Mouse (Mus musculus): ENCODE results near the gene Syt5. TPM values are rescaled to one million over a fixed set of nuclear protein-coding genes. Genes with fewer than 3 reads are reported as not detected.
"Not testable (repeated sequence)": the region's sequence is repeated elsewhere in the genome, so short reads cannot be mapped to it uniquely, and the experiment has no call there.

Syt5 gene
- polyA plus RNA-seq (2015; fragmentation: Nextera tagmentation; extraction: Ambion mirVana): 5.5 and 8.3 TPM in 2 replicates

DNA sequence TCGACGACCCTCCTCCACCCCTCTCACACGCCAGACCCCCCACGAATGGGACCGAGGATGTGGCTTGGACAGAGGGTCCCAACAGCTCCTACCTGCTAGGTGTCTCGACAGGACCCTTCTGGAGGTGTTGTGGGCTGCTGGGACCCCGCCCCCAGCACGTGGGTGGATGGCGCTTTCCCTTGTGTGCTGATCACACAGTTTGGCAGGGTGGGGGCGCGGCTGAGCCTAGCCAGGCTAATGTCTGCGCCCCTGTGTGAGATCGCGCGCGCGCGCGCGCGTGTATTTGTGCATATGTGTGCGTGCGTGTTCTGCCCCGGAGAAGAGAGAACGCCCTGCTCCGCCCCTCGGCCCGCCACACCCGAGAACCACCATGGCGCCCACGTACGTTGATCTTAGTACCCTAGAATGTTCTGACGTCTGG, at the start of gene Syt5:
Gene Syt5, minus strand, starts transcription at position 321 of the 421 bp plus-strand sequence.
- H3K9ac ChIP-seq (ENCODE audit: low read length): peak within 1 kb of the TSS; percentile 50

DNA sequence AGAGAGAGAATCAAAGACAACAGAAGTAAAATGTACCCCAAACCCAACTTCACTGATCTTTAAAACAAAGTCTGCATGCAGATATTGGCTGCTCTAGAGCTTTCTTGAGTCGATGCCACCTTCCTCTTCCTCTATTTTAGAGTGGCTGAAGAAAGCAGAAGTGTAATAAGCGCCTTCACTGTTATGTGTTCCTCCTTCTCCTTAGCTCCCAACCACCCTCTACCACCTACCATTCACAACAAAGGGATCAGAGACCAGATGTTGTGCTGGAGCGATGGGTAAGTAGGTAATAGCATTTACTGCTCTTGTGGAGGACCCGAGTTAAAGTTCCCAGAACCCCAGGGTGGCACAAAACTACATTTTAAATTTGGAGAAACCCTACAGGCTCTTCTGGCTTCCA, 49.7 kb upstream of the Syt5 start:
- WGBS: 56% methylated on average over 4 of the region's 4 CpGs
- H3K36me3 ChIP-seq (ENCODE audit: control insufficient read depth, insufficient read depth, low read length); H3K27me3 ChIP-seq (ENCODE audit: control insufficient read depth, insufficient read depth, low read depth, low read length); H3K4me2 ChIP-seq (ENCODE audit: low read depth, low read length); H3K4me3 ChIP-seq (ENCODE audit: low read length); ATAC-seq (ENCODE audit: low read depth); H3K27ac ChIP-seq (ENCODE audit: low read length); H3K9me3 ChIP-seq (ENCODE audit: control insufficient read depth, low read length); H3K4me1 ChIP-seq (replicated peaks; ENCODE audit: control insufficient read depth, insufficient read depth, low read length); H3K9ac ChIP-seq (ENCODE audit: low read length): not testable (repeated sequence)

More for the DNA sequence above, at the start of gene Syt5:
- Histone ChIP-seq H3K4me3 (ENCODE audit: low read length) (peak within 1 kb of the TSS; percentile 39), H3K9me3 (ENCODE audit: control insufficient read depth, low read length) (no peaks in the 10 kb centered on the region), H3K36me3 (ENCODE audit: control insufficient read depth, insufficient read depth, low read length) (no peaks in the 10 kb centered on the region), H3K4me2 (ENCODE audit: low read depth, low read length) (peak within 1 kb of the TSS; percentile 65), H3K27me3 (ENCODE audit: control insufficient read depth, insufficient read depth, low read depth, low read length) (peaks cover 3% of the 10 kb centered on the region; the same call in 1 of the 2 replicates), H3K27ac (ENCODE audit: low read length) (no peak within 1 kb of the TSS), H3K4me1 (replicated peaks; ENCODE audit: control insufficient read depth, insufficient read depth, low read length) (peaks cover 5% of the 10 kb centered on the region)
- WGBS: 5% methylated on average over 33 of the region's 33 CpGs
- ATAC-seq (ENCODE audit: low read depth): peak; percentile 36; the same call in 1 of the 2 replicates

DNA sequence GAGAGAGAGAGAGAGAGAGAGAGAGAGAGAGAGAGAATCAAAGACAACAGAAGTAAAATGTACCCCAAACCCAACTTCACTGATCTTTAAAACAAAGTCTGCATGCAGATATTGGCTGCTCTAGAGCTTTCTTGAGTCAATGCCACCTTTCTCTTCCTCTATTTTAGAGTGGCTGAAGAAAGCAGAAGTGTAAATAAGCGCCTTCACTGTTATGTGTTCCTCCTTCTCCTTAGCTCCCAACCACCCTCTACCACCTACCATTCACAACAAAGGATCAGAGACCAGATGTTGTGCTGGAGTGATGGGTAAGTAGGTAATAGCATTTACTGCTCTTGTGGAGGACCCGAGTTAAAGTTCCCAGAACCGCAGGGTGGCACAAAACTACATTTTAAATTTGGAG, 34.1 kb upstream of the Syt5 start:
- H3K27me3 ChIP-seq (ENCODE audit: control insufficient read depth, insufficient read depth, low read depth, low read length); H3K4me3 ChIP-seq (ENCODE audit: low read length); H3K4me1 ChIP-seq (replicated peaks; ENCODE audit: control insufficient read depth, insufficient read depth, low read length); H3K9ac ChIP-seq (ENCODE audit: low read length); H3K27ac ChIP-seq (ENCODE audit: low read length); H3K9me3 ChIP-seq (ENCODE audit: control insufficient read depth, low read length); H3K4me2 ChIP-seq (ENCODE audit: low read depth, low read length); ATAC-seq (ENCODE audit: low read depth); H3K36me3 ChIP-seq (ENCODE audit: control insufficient read depth, insufficient read depth, low read length): not testable (repeated sequence)
- WGBS: 76% methylated on average over 3 of the region's 3 CpGs

DNA sequence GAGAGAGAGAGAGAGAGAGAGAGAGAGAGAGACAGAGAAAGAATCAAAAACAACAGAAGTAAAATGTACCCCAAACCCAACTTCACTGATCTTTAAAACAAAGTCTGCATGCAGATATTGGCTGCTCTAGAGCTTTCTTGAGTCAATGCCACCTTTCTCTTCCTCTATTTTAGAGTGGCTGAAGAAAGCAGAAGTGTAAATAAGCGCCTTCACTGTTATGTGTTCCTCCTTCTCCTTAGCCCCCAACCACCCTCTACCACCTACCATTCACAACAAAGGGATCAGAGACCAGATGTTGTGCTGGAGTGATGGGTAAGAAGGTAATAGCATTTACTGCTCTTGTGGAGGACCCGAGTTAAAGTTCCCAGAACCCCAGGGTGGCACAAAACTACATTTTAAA, 25.0 kb upstream of the Syt5 start:
- 62% methylated on average over 2 of the region's 2 CpGs for WGBS
- ATAC-seq (ENCODE audit: low read depth); H3K4me1 ChIP-seq (replicated peaks; ENCODE audit: control insufficient read depth, insufficient read depth, low read length); H3K9me3 ChIP-seq (ENCODE audit: control insufficient read depth, low read length); H3K4me3 ChIP-seq (ENCODE audit: low read length); H3K27ac ChIP-seq (ENCODE audit: low read length); H3K36me3 ChIP-seq (ENCODE audit: control insufficient read depth, insufficient read depth, low read length); H3K27me3 ChIP-seq (ENCODE audit: control insufficient read depth, insufficient read depth, low read depth, low read length); H3K9ac ChIP-seq (ENCODE audit: low read length); H3K4me2 ChIP-seq (ENCODE audit: low read depth, low read length): not testable (repeated sequence)

DNA sequence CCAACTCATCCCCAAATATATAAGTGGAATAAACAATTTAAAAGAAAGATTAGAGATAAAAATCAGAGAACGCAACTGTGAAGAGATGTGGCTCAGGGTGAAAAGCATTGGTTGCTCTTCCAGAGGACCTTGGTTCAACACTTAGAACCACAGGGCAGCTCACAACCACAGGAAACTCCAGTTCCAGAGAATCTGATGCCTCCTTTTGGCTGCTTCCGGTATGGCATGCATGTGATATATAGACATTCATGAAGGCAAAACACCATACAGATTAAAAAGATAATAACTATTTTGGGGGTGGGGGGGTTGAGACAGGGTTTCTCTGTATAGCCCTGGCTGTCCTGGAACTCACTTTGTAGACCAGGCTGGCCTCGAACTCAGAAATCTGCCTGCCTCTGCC, 15.3 kb upstream of the Syt5 start:
- WGBS: 88% methylated on average over 3 of the region's 3 CpGs

DNA sequence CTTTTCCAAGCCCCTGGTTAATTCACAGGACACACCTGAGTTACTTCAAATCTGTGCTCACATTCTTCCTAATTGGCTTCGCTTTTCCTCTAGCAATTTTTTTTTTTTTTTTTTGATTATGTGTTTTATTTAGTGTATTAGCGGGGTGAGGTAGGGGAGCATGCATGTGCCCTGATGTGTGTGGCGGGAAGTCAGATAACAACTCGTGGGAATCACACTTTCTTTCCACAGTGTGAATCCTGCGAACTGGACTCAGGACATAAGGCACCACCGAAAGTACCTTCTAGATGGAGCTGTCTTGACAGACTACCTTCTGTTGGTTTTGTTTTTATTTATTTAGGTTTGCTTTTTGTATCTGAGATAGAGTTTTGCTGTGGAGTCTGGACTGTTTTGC, 9.8 kb upstream of the Syt5 start:
- H3K36me3 ChIP-seq (ENCODE audit: control insufficient read depth, insufficient read depth, low read length): no peaks in the 10 kb centered on the region
- H3K4me3 ChIP-seq (ENCODE audit: low read length): no peak overlapping the region
- H3K4me1 ChIP-seq (replicated peaks; ENCODE audit: control insufficient read depth, insufficient read depth, low read length): no peaks in the 10 kb centered on the region
- WGBS: 57% methylated on average over 6 of the region's 6 CpGs
- H3K4me2 ChIP-seq (ENCODE audit: low read depth, low read length): no peak overlapping the region
- ATAC-seq (ENCODE audit: low read depth): no peak
- H3K9me3 ChIP-seq (ENCODE audit: control insufficient read depth, low read length): no peaks in the 10 kb centered on the region
- H3K27ac ChIP-seq (ENCODE audit: low read length): no peak overlapping the region
- no peak overlapping the region for H3K9ac ChIP-seq (ENCODE audit: low read length)
- H3K27me3 ChIP-seq (ENCODE audit: control insufficient read depth, insufficient read depth, low read depth, low read length): no peaks in the 10 kb centered on the region; the same call in 1 of the 2 replicates

More for the DNA sequence above, 15.3 kb upstream of the Syt5 start:
- H3K27me3 ChIP-seq (ENCODE audit: control insufficient read depth, insufficient read depth, low read depth, low read length): no peaks in the 10 kb centered on the region
- H3K4me1 ChIP-seq (replicated peaks; ENCODE audit: control insufficient read depth, insufficient read depth, low read length): no peaks in the 10 kb centered on the region
- H3K9me3 ChIP-seq (ENCODE audit: control insufficient read depth, low read length): no peaks in the 10 kb centered on the region
- H3K27ac ChIP-seq (ENCODE audit: low read length): no peak overlapping the region
- no peak overlapping the region for H3K4me2 ChIP-seq (ENCODE audit: low read depth, low read length)
- H3K9ac ChIP-seq (ENCODE audit: low read length): no peak overlapping the region
- H3K4me3 ChIP-seq (ENCODE audit: low read length): no peak overlapping the region
- ATAC-seq (ENCODE audit: low read depth): no peak
- H3K36me3 ChIP-seq (ENCODE audit: control insufficient read depth, insufficient read depth, low read length): no peaks in the 10 kb centered on the region

DNA sequence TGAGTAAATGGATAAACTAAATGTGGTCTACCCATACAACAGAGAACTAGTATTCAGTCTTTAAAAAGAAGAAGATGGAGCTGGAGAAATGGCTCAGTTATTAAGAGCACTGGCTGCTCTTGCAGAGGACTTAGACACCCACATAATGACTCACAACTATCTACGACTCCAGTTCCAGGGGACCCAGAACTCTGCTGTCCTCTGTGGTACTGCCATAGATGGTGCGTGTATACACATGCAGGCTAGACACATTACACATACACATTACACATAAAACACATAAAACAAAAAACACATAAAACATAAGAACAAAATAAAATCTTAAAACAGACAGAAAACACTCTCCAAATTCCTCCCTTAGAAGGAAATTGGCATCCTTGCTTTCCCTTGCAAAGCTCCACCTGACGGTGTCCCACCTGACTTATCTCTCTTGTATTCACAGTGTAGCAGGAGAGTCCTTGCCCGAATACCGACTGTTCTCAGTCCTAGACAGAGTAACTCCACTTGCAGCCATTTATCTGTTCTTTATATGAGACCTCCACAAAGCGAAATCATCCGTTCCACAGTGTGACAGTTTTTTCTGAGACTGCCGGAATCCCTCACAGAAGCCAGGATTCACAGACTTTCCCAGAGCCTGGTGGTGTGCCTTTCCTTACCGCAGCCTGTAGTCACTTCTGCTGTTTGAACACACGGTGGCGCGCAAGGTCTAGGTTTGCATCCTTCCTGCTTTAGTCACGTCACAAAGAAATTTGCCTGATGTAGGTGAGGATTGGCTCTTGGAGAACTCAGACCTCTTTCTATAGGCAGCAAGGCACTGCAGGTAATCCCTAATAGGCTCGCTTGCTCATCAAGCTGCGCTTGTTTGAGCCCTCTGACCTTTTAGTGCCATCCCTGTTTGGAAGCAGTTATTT, 9.2 kb upstream of the Syt5 start:
- no peak overlapping the region for H3K4me3 ChIP-seq (ENCODE audit: low read length)
- 19% methylated on average over 15 of the region's 15 CpGs for WGBS
- no peak overlapping the region for H3K4me2 ChIP-seq (ENCODE audit: low read depth, low read length)
- no peaks in the 10 kb centered on the region for H3K9me3 ChIP-seq (ENCODE audit: control insufficient read depth, low read length)
- ATAC-seq (ENCODE audit: low read depth): peak; percentile 89
- no peaks in the 10 kb centered on the region for H3K4me1 ChIP-seq (replicated peaks; ENCODE audit: control insufficient read depth, insufficient read depth, low read length)
- H3K27ac ChIP-seq (ENCODE audit: low read length): no peak overlapping the region
- no peaks in the 10 kb centered on the region for H3K36me3 ChIP-seq (ENCODE audit: control insufficient read depth, insufficient read depth, low read length)
- no peak overlapping the region for H3K9ac ChIP-seq (ENCODE audit: low read length)
- H3K27me3 ChIP-seq (ENCODE audit: control insufficient read depth, insufficient read depth, low read depth, low read length): no peaks in the 10 kb centered on the region; the same call in 1 of the 2 replicates

DNA sequence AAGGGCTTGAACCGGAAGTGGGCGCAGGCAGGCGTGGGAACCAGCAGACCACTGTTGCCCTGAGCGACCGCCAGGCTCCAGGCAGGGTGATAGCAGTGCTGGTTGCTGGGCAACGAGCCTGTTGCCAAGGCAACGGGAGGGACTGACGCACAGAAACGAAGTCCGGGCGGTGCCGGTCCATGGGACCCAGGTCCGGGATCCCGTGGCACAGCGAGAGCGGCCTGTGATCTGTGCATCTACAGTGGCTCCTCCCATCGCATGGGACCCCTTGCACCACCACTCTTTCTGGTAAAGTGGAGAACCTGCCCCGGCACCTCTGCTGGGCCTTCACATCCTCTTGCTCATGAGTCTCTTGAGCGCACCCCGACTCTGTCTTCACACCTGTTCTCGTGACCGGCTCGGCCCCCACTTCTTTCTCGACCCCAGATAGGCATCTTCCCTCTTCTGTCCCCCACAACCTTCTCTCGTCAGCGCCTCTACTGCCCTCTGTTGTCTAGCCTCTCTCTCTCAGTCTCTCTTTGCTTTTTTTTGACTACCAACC, 680 bp downstream of the Syt5 start:
- Histone ChIP-seq H3K4me3 (ENCODE audit: low read length) (peak overlapping the region; percentile 39), H3K27me3 (ENCODE audit: control insufficient read depth, insufficient read depth, low read depth, low read length) (peaks cover 3% of the 10 kb centered on the region; the same call in 1 of the 2 replicates), H3K36me3 (ENCODE audit: control insufficient read depth, insufficient read depth, low read length) (no peaks in the 10 kb centered on the region), H3K4me2 (ENCODE audit: low read depth, low read length) (peak overlapping the region; percentile 65), H3K9me3 (ENCODE audit: control insufficient read depth, low read length) (no peaks in the 10 kb centered on the region), H3K27ac (ENCODE audit: low read length) (no peak overlapping the region), H3K9ac (ENCODE audit: low read length) (no peak overlapping the region), H3K4me1 (replicated peaks; ENCODE audit: control insufficient read depth, insufficient read depth, low read length) (peaks cover 5% of the 10 kb centered on the region)
- WGBS: 1% methylated on average over 26 of the region's 26 CpGs
- peak; percentile 72 for ATAC-seq (ENCODE audit: low read depth)

DNA sequence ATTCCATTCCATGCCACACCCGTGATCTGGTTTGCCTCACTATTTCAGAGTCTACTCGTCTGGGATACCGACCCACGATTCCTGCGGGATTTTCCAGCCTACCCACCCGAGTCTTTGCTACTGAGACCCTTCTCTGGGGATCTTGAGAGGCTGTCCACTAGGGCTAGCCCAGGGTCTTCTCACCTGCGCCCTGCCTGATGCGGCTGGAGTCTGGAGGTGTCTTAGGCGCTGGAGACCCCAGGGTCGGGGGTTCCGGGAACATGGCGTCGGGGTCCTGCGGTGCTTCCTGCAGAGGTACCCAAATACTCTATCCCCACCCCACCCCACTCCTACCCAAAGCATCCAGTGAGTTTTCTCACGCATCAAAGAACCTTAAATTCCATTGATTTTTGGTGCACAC, 1.3 kb downstream of the Syt5 start:
- H3K36me3 ChIP-seq (ENCODE audit: control insufficient read depth, insufficient read depth, low read length): no peaks in the 10 kb centered on the region
- H3K4me2 ChIP-seq (ENCODE audit: low read depth, low read length): no peak overlapping the region
- no peak overlapping the region for H3K9ac ChIP-seq (ENCODE audit: low read length)
- H3K9me3 ChIP-seq (ENCODE audit: control insufficient read depth, low read length): no peaks in the 10 kb centered on the region
- WGBS: 69% methylated on average over 15 of the region's 15 CpGs
- H3K4me3 ChIP-seq (ENCODE audit: low read length): no peak overlapping the region
- peaks cover 5% of the 10 kb centered on the region for H3K4me1 ChIP-seq (replicated peaks; ENCODE audit: control insufficient read depth, insufficient read depth, low read length)
- H3K27me3 ChIP-seq (ENCODE audit: control insufficient read depth, insufficient read depth, low read depth, low read length): peaks cover 3% of the 10 kb centered on the region; the same call in 1 of the 2 replicates
- ATAC-seq (ENCODE audit: low read depth): 0 out of 2 replicates have a peak, but pooled peaks have one; percentile 4
- H3K27ac ChIP-seq (ENCODE audit: low read length): no peak overlapping the region
